Mouse (Mus musculus) limb, embryonic 12.5 days (tissue): ENCODE measurements around the gene Syce2. TPM values are rescaled to one million over a fixed set of nuclear protein-coding genes. Genes with fewer than 3 reads are reported as not detected.

Experiments
- ATAC-seq: fragments of 200-750 bp; cut with Nextera tagmentation; 2 replicates; pipeline ENCODE4 v1.8.0; 2017; ENCODE audit warnings: low read depth, moderate TSS enrichment; ENCODE audit not compliant: insufficient number of reproducible peaks, insufficient read depth, low FRiP score, low TSS enrichment
- H3K27ac ChIP-seq: fragments of 300-500 bp; sonication (generic); 2 replicates; pipeline ENCODE4 v1.5.1; 2016; ENCODE audit warnings: mild to moderate bottlenecking, moderate library complexity
- H3K27me3 ChIP-seq: fragments of 300-500 bp; sonication (generic); 2 replicates; pipeline ENCODE4 v1.6.1; 2016; ENCODE audit warnings: mild to moderate bottlenecking, moderate library complexity
- H3K36me3 ChIP-seq: fragments of 300-500 bp; sonication (generic); 2 replicates; pipeline ENCODE4 v1.6.1; 2016; ENCODE audit warnings: mild to moderate bottlenecking, moderate library complexity
- H3K4me1 ChIP-seq: fragments of 300-500 bp; sonication (generic); replicated peaks from 2 replicates; pipeline ENCODE4 v1.6.1; 2016
- H3K4me2 ChIP-seq: fragments of 300-500 bp; sonication (generic); 2 replicates; pipeline ENCODE4 v1.6.1; 2016; ENCODE audit warnings: mild to moderate bottlenecking, moderate library complexity
- H3K4me3 ChIP-seq: fragments of 300-500 bp; sonication (generic); replicated peaks from 2 replicates; pipeline ENCODE4 v1.5.1; 2016; ENCODE audit warnings: mild to moderate bottlenecking
- H3K9ac ChIP-seq: fragments of 300-500 bp; sonication (generic); replicated peaks from 2 replicates; pipeline ENCODE4 v1.6.1; 2016; ENCODE audit warnings: mild to moderate bottlenecking, moderate library complexity
- H3K9me3 ChIP-seq: fragments of 300-500 bp; sonication (generic); 2 replicates; pipeline ENCODE4 v1.6.1; 2016; ENCODE audit warnings: mild to moderate bottlenecking, moderate library complexity
- WGBS: fragments of 180-500 bp; shearing (Covaris S2); methylation state at CpG from one replicate; pipeline ENCODE4 v1.1.7; 2016; 5-methylcytosine and 5-hydroxymethylcytosine counted together
- polyA plus RNA-seq: library from polyadenylated mRNA; unstranded; fragments of >200 nt; fragmentation: Nextera tagmentation; extraction: Ambion mirVana; gene quantifications from 2 replicates; pipeline ENCODE4 v1.2.1, GENCODE M21; 2016

The Syce2 gene
- polyA plus RNA-seq, 1 experiment from 2014 or later = 88.8 TPM

DNA sequence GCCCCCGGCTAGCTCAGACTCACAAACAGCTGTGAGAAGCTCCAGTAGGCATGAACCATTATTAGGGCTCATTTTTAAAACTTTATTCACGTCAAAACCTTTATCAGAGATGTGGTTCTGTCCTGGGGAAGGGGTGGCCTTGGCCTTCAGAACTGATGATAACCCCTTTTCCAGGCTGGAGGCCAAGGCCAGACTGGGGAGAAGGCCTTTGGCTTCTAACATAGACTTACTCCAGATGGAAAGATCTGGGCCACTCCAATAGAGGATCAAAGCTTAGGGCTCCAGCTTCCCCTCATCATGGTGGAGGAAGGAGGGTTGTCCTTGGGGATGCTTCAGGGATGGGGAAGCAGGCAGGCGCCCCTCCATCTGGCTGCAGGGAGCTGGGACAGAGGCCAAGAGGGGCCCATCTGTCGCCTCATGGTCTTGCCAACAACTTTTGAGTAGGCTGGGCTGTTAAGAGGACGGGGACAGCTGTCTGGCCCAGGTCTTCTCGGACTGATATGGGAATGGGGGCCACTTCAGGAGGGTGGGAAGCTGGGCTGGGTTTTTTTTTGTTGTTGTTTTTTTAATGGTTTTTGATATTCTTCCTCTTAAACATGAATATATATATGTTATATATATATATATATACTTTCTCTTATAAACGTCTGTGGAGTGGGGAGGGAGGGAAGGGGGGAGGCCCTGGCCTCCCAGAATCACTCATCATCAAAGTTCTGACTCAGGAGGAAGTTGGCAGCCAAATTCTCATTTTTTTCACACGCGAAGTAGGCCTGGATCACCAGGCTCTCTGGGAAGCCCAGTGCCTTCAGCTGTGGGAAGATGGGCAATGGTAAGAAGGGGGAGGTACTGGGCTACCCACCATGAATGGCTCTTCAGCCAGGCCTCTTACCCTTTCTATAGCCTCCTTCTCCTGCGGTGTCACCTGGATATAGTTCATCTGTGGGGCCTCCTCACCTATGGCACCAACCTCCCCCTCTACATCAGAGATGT is 36.8 kb upstream of the Syce2 start:
- no peaks in the 10 kb centered on the region for H3K27me3 ChIP-seq
- no peak overlapping the region for H3K27ac ChIP-seq
- no peak for ATAC-seq
- H3K9me3 ChIP-seq = no peaks in the 10 kb centered on the region
- H3K4me1 ChIP-seq = peaks cover 42% of the 10 kb centered on the region
- WGBS = 80% methylated on average over 10 of the region's 10 CpGs
- H3K36me3 ChIP-seq = peaks cover 59% of the 10 kb centered on the region
- H3K4me3 ChIP-seq = no peak overlapping the region
- no peak overlapping the region for H3K4me2 ChIP-seq
- no peak overlapping the region for H3K9ac ChIP-seq

DNA sequence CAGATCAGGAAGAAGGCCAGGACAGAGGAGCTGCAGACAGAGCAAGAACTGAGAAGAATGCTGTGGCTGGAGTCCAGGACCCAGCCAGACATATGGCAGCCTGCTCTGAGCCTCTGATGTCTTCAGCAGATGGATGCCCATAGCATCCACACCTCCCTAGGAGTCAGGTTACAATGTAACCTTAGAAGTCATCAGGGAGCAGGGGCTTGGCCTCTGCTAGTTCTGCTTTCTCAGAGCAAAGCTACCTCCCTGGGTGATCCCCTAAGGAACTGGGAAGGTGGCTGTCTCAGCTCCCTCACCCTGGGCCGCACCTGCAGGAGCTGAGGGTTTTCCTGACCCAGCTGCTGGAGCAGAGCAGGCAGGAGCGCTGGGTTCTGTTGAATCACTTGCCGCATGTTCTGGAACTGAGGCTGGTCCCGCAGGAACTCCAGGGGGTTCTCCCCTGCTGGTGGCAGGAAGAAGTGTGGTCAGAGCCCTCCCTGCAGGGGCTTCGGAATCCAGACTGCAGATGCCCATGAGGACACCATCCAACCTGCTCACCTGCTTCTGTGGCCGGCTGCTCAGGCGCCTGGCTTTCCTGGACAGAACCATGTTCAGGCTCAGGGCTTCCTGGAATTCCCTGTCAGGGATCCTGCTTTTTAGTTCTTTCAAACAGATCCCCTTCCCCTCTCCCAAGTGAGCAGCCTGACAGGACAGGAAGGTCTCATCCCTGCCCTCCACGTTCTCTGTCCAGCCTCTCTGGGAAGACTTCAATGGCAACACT is 34.6 kb upstream of the Syce2 start:
- Histone ChIP-seq H3K9me3 (no peaks in the 10 kb centered on the region), H3K4me3 (peak overlapping the region; percentile 11), H3K27ac (peak overlapping the region; percentile 84), H3K27me3 (no peaks in the 10 kb centered on the region), H3K36me3 (peaks cover 72% of the 10 kb centered on the region), H3K4me2 (peak overlapping the region; percentile 30), H3K4me1 (peaks cover 42% of the 10 kb centered on the region), H3K9ac (peak overlapping the region; percentile 44; the same call in 1 of the 2 replicates)
- WGBS = 30% methylated on average over 8 of the region's 8 CpGs
- peak; percentile 35 for ATAC-seq

DNA sequence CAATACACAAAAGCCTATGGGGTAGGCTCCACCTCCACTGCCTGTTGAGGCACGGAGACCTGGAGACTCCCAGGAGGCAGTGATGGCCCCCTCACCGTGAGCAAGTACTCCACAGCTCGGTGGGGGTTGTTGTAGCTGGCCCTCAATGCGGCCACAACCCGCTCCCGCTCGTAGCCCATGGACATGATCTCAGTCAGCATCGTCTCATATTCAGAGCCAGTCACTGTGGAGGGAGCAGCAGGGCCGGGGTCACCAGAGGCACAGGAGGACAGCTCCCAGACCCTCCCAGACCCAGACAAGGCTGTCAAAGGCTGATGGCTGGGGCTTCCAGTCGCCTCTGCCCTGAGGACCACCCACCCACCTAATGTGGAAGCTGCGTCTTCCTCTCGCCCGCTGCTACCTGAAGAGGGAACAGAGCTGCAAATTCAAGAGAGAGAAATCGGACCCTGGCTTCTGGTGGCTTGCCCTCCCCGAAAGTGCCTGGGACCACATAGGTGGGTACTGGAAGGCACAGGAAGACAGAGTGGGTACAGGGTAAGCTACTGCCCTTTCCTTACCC is 33.9 kb upstream of the Syce2 start:
- H3K9me3 ChIP-seq = no peaks in the 10 kb centered on the region
- peak overlapping the region; percentile 11 for H3K4me3 ChIP-seq
- peak overlapping the region; percentile 84 for H3K27ac ChIP-seq
- no peaks in the 10 kb centered on the region for H3K27me3 ChIP-seq
- H3K9ac ChIP-seq = peak overlapping the region; percentile 44; the same call in 1 of the 2 replicates
- ATAC-seq = no peak
- H3K36me3 ChIP-seq = peaks cover 79% of the 10 kb centered on the region
- 79% methylated on average over 15 of the region's 15 CpGs for WGBS
- H3K4me2 ChIP-seq = peak overlapping the region; percentile 30
- peaks cover 42% of the 10 kb centered on the region for H3K4me1 ChIP-seq

DNA sequence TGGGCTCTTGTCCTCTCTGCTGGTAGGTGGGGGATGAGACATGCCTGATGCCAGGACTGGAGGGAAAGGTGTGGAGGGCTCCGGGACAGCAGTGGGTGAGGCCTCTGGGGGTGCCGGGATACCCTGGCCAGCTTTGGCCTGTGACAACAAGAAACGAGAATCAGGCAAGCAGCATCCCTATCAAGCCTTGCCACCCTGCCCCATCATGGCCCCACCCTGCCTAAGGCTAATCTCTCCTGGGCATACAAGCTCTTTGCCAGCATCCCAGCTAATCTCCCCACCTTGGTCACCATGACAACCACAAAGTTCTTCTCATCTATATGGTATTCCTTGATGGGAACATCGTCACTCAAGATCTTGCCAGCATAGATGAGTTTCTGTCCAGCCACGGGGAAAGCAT is 33.4 kb upstream of the Syce2 start:
- Histone ChIP-seq H3K9me3 (no peaks in the 10 kb centered on the region), H3K27ac (peak overlapping the region; percentile 84; the same call in 1 of the 2 replicates), H3K4me2 (0 out of 2 replicates have a peak overlapping the region, but pooled peaks have one; percentile 30), H3K4me1 (peaks cover 42% of the 10 kb centered on the region), H3K27me3 (no peaks in the 10 kb centered on the region), H3K36me3 (peaks cover 84% of the 10 kb centered on the region), H3K4me3 (0 out of 2 replicates have a peak overlapping the region, but pooled peaks have one; percentile 10), H3K9ac (no peak overlapping the region; the same call in 1 of the 2 replicates)
- WGBS = 88% methylated on average over 5 of the region's 5 CpGs
- ATAC-seq = no peak

DNA sequence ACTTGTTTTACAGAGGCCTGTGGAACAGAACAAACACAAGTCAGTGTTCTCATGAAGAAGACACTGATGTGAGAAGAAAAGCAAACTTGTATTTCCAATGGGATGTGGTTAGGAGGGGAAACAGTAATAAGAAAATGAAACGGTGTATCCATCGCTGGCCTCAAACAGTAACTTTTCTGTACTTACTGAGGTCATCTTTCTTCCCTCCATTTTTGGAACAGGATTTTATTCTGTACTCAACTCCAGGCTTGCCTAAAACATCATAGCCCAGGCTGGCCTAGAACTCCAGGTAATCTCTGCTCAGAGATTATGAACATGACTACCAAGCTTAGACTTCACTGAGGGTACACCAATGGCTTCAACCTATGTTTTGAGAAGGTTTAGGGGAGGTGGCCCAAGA is 32.5 kb upstream of the Syce2 start:
- no peaks in the 10 kb centered on the region for H3K27me3 ChIP-seq
- 0 out of 2 replicates have a peak overlapping the region, but pooled peaks have one; percentile 90 for H3K27ac ChIP-seq
- peak overlapping the region; percentile 85 for H3K9ac ChIP-seq
- H3K9me3 ChIP-seq = no peaks in the 10 kb centered on the region
- H3K4me3 ChIP-seq = peak overlapping the region; percentile 66
- peak overlapping the region; percentile 75 for H3K4me2 ChIP-seq
- WGBS = 94% methylated on average over 2 of the region's 2 CpGs
- no peak for ATAC-seq
- H3K36me3 ChIP-seq = peaks cover 86% of the 10 kb centered on the region
- H3K4me1 ChIP-seq = peaks cover 49% of the 10 kb centered on the region

DNA sequence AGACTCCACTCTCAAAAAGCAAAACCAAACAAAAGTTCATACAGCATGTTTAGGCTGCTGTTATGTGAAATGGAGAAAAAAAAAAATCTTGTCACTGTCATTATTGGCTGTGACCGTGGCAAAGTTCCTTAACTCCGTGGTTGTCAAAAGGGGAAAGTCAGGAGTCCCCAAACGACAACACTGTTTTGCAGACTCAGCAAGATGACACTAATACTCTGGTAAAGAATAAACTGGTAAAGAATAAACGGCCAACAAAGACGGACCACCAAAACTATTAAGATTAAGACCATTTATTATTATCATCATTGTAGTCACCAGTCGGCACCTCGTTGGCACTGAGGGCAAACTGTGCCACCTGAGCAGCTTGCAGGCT is 32.0 kb upstream of the Syce2 start:
- 5% methylated on average over 7 of the region's 7 CpGs for WGBS
- peak overlapping the region; percentile 85 for H3K9ac ChIP-seq
- peaks cover 53% of the 10 kb centered on the region for H3K4me1 ChIP-seq
- peaks cover 86% of the 10 kb centered on the region for H3K36me3 ChIP-seq
- no peaks in the 10 kb centered on the region for H3K27me3 ChIP-seq
- H3K4me3 ChIP-seq = peak overlapping the region; percentile 66
- H3K4me2 ChIP-seq = peak overlapping the region; percentile 75
- no peak for ATAC-seq
- peak overlapping the region; percentile 90 for H3K27ac ChIP-seq
- H3K9me3 ChIP-seq = no peaks in the 10 kb centered on the region

DNA sequence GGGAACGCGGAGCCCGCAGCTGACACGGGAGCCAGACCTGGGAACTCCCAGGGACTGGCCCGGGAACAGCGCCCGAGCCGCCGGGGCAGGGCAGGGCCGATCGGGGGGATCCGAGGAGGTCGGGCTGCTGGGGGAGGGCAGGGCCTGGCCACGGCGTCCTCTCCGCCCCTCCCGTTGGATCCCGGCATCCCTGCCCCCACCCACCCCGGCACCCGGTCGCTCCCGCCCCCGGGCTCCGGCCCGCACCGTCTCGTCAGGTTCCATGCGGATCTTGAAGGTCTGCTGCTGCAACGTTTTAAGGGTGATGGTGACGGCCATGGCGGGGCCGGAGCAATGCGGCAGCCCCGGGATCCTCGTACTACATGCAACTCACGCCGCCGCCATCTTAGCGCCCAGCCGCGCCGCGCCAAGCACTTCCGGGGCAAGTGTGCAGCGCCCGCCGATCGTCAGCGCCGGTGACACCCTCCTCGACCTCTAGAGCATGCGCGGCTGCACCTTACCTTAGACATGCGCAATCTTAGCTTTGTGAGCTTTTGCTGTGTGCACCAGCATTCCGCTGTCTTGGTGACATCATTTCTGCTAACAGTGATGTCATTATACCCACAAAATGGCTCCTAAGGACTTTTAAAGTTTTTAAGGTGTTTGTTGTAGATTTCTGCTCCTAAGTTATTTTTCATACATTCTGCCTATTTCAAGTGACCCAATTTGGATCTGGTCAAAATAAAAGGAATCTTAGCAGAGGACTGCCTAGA is 31.5 kb upstream of the Syce2 start, which contains the start of gene Rad23a:
Gene Rad23a (minus strand): TSS at position 418 of the 752 bp plus-strand sequence.
- Histone ChIP-seq H3K9ac (peak within 1 kb of the TSS; percentile 85), H3K4me2 (peak within 1 kb of the TSS; percentile 75), H3K27me3 (no peaks in the 10 kb centered on the region), H3K4me1 (peaks cover 58% of the 10 kb centered on the region), H3K36me3 (peaks cover 85% of the 10 kb centered on the region), H3K4me3 (peak within 1 kb of the TSS; percentile 66), H3K27ac (peak within 1 kb of the TSS; percentile 90), H3K9me3 (no peaks in the 10 kb centered on the region)
- peak; percentile 93 for ATAC-seq
- WGBS = under 1% methylated on average over 54 of the region's 55 CpGs

DNA sequence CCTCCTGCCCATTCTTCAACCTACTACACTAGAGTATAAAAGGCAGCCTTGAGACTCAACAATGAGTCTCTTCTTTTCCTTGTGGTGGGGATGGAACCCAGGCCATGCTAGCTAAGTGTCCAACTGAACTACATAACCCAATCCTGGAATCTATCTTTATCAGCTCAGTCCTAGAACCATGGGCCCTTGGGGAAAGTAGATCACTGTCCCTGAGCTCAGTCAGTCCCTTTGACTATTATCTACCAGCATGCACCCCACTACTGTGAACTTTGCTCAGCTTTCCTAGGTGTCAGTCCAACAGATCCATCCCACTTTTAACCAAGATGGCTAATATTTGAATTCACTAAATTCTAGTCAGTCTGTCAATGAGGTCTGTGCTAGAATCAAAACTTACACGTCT is 30.4 kb upstream of the Syce2 start:
- Histone ChIP-seq H3K27ac (no peak overlapping the region; the same call in 1 of the 2 replicates), H3K9me3 (no peaks in the 10 kb centered on the region), H3K4me3 (no peak overlapping the region), H3K4me1 (peaks cover 48% of the 10 kb centered on the region), H3K27me3 (no peaks in the 10 kb centered on the region), H3K9ac (no peak overlapping the region), H3K4me2 (no peak overlapping the region), H3K36me3 (peaks cover 77% of the 10 kb centered on the region)
- no peak for ATAC-seq
- 83% methylated on average over 1 of the region's 1 CpGs for WGBS

DNA sequence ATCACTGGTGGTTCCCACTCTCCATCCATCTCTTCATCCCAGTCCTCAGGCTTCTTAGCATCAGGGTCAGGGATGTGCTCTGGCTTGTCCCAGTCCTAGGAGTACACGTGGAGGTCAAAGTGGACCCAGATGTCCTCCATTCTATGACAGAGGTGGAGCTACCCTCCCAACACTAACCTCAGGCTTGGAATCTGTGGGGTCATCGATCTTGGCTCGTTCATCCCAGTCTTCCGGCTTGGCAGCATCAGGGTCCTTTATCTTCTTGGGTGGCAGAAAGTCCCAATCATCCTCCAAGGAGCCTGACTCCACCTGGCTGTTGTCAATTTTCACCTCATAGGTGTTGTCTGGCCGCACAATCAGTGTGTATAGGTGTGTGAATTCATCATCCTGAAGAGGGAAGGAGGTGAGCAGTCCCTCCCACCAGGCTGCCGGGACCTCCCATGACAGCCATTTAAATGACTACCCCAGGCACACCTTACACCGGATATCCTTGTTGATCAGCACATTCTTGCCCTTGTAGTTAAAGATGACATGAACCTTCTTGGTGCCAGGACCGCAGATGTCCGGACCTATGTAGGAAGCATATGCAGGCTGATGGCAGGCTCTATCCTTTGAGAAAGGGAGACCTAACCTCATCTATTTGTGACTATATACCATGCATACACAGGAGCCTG is 27.4 kb upstream of the Syce2 start:
- H3K27ac ChIP-seq = no peak overlapping the region
- peak overlapping the region; percentile 80 for H3K4me2 ChIP-seq
- WGBS = 84% methylated on average over 9 of the region's 9 CpGs
- no peak for ATAC-seq
- H3K4me3 ChIP-seq = peak overlapping the region; percentile 97
- H3K27me3 ChIP-seq = no peaks in the 10 kb centered on the region
- peaks cover 47% of the 10 kb centered on the region for H3K36me3 ChIP-seq
- H3K9ac ChIP-seq = peak overlapping the region; percentile 97; the same call in 1 of the 2 replicates
- H3K4me1 ChIP-seq = peaks cover 27% of the 10 kb centered on the region
- no peaks in the 10 kb centered on the region for H3K9me3 ChIP-seq
